Mouse (Mus musculus) stomach, postnatal 0 days (tissue): Measurements from ENCODE around the gene Cib3.

Experiments
- CTCF ChIP-seq: IDR thresholded peaks from 2 replicates; pipeline ENCODE4 v1.5.1; 2016; ENCODE audit warnings: antibody characterized with exemption, low read depth, mild to moderate bottlenecking, moderate library complexity
- EP300 ChIP-seq: optimal IDR thresholded peaks from 2 replicates; pipeline ENCODE3; 2016; ENCODE audit warnings: antibody characterized with exemption

GRCm38 (mm10) chr8:72160007-72160406 is 52.6 kb downstream of the Cib3 start:
- TF ChIP-seq EP300 (no peak), CTCF (peak; percentile 27; the same call in 1 of the 2 replicates)
